Mouse (Mus musculus) MEL (cell line): ENCODE data around the gene Sphk2.

ENCODE experiments used
- CHD2 ChIP-seq: IDR thresholded peaks from 2 replicates; pipeline ENCODE4 v1.6.1; 2011; ENCODE audit warnings: low read length, improper control_type of control experiment
- E2F4 ChIP-seq: IDR thresholded peaks from 2 replicates; pipeline ENCODE4 v1.6.1; 2011; ENCODE audit warnings: low read depth, low read length, improper control_type of control experiment, borderline replicate concordance
- MYC ChIP-seq: IDR thresholded peaks from 2 replicates; pipeline ENCODE4 v1.6.1; 2011; ENCODE audit warnings: low read depth, mild to moderate bottlenecking, low read length, improper control_type of control experiment, moderate library complexity
- POLR2A ChIP-seq, 2 experiments: IDR thresholded peaks; 2 replicates each; pipeline ENCODE4 v1.6.1; 2011 to 2012; ENCODE audit warnings: low read length in 2 of 2, mild to moderate bottlenecking in 2 of 2, control low read depth in 1 of 2, improper control_type of control experiment in 1 of 2, low read depth in 1 of 2, moderate library complexity in 1 of 2; ENCODE audit not compliant: control insufficient read depth in 1 of 2, insufficient read depth in 1 of 2, poor library complexity in 1 of 2

- no peak for TF ChIP-seq CHD2
- TF ChIP-seq MYC, result no peak
- no peak for TF ChIP-seq E2F4
- TF ChIP-seq POLR2A (IDR thresholded peaks at IDR 0.05; ENCODE audit: control insufficient read depth in 1 of 2, insufficient read depth in 1 of 2, low read depth in 1 of 2, low read length in 2 of 2, poor library complexity in 1 of 2), result no peak
Measured at GRCm38 (mm10) chr7:45733477-45733876, 15.7 kb upstream of the Sphk2 start.
